Mouse (Mus musculus): ENCODE measurements around the gene Gm9844.

DNA sequence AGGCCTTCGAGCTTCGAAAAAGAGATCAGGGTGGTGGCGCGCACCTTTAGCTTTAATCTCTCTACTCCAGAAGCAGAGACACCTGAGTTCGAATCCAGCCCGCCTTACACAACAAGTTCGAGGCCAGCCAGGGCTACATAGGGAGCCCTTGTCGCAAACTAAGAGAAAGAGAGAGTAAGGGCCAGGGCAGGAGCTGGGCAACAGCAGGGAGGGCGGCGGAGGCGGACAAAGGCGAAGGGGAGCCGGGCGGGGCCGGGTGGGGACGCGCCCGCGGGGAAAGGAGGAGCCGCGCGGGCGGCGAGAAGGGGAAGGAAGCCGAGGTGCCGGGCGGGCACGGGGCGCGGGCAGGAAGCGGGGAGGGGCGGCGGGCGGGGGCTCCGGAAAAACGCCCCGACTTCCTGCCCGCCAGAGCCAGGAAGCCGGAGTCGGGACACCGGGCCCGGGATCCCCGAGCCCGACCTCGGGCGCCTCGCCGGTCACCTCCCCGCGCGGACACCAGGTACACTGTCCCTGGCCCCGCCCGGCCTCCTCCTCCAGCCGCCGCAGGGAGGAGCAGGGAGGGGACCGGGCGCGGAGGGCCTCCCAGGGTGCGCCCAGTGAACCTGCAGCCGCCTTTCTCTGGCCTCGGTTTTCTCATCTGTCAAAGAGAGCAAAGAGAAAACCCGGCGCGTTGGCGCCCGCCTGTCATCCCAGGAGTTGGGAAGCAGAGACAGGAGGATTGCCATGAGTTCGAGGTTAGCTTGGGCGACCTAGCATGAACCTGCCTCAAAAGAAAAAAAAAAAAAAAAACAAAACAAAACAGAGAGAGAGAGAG is 40.8 kb downstream of the Gm9844 start, which contains the start of gene Arhgef1:
- peak; percentile 1; the same call in 1 of the 2 replicates for TF ChIP-seq CTCF (IDR thresholded peaks at IDR 0.05; ENCODE audit: low read depth)
- no peak for TF ChIP-seq EP300 (optimal IDR thresholded peaks at IDR 0.05)

All from stomach, postnatal 0 days (tissue).